Comparison of ENCODE assay signal across 8 mouse cellular contexts in the genomic region with DNA sequence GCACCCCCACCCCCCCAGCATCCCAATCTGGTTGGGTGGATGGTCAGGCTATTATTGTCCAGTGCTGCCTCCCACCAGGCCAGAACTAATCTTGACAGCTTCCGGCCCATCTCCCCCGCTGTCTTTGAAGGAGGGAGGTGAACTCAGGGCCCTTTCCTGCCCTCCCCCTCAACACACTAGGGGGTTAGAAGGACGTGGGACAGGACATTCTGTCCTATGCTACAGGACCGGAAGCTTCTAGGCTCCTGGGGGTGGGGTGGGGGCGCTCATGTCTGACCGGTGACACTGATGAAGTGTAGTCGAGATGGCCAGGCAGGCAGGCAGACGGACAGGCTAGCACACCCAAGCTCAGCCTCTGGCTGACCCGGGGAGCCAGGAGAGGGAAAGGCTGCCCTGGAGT. TPM values are rescaled to one million over a fixed set of nuclear protein-coding genes. Genes with fewer than 3 reads are reported as not detected.
DNase-seq lines count a peak whose midpoint lies in the region; ATAC-seq and TF ChIP-seq lines count a peak whose summit lies in the region.

No protein-coding gene starts in this region.

- no peaks in the 10 kb centered on the region for H3K36me3 ChIP-seq in forebrain, embryonic 10.5 days (replicated peaks)
- no peaks in the 10 kb centered on the region for H3K36me3 ChIP-seq in forebrain, embryonic 14.5 days (ENCODE audit: control insufficient read depth, insufficient read depth, low read length)
- no peaks in the 10 kb centered on the region for H3K36me3 ChIP-seq in heart, adult 2 months (ENCODE audit: control insufficient read depth, insufficient read depth, low read length)
- no peaks in the 10 kb centered on the region for H3K36me3 ChIP-seq in kidney, embryonic 16.5 days (ENCODE audit: insufficient read depth, low read length)

- intact Hi-C loops in heart, adult 2 months (cut with DNase I) = loop anchor here (1.0 to 2.0 kb wide), 3 partner anchors 18 to 60 kb away; a partner anchor contains a TSS

- ATAC-seq in forebrain, embryonic 14.5 days = no peak
- ATAC-seq in kidney, embryonic 16.5 days (ENCODE audit: low FRiP score, low TSS enrichment) = peak; percentile 60
- ATAC-seq in frontal cortex, adult (ENCODE audit: low TSS enrichment) = no peak

- H3K9me3 ChIP-seq in forebrain, embryonic 10.5 days = no peaks in the 10 kb centered on the region
- H3K9me3 ChIP-seq in forebrain, embryonic 14.5 days (replicated peaks; ENCODE audit: control insufficient read depth, low read length) = no peaks in the 10 kb centered on the region
- no peaks in the 10 kb centered on the region for H3K9me3 ChIP-seq in kidney, embryonic 16.5 days (ENCODE audit: low read length)

- TF ChIP-seq POLR2A in heart, adult 2 months (IDR thresholded peaks at IDR 0.05; ENCODE audit: insufficient read depth, low read depth, low read length) = peak; percentile 43; the same call in 1 of the 2 replicates

- no peak overlapping the region for H3K9ac ChIP-seq in forebrain, embryonic 14.5 days (ENCODE audit: low read length)
- H3K9ac ChIP-seq in heart, adult 2 months (ENCODE audit: low read depth, low read length) = no peak overlapping the region
- 0 out of 2 replicates have a peak overlapping the region, but pooled peaks have one; percentile 11 for H3K9ac ChIP-seq in kidney, embryonic 16.5 days (replicated peaks; ENCODE audit: low read length)

- peak overlapping the region; percentile 75 for H3K27ac ChIP-seq in forebrain, embryonic 10.5 days
- no peak overlapping the region for H3K27ac ChIP-seq in forebrain, embryonic 14.5 days (ENCODE audit: low read depth, low read length)
- peak overlapping the region; percentile 81 for H3K27ac ChIP-seq in heart, adult 2 months
- H3K27ac ChIP-seq in kidney, embryonic 16.5 days (ENCODE audit: low read length) = peak overlapping the region; percentile 79

- peaks cover 66% of the 10 kb centered on the region for H3K4me1 ChIP-seq in forebrain, embryonic 10.5 days
- peaks cover 9% of the 10 kb centered on the region for H3K4me1 ChIP-seq in forebrain, embryonic 14.5 days (ENCODE audit: control insufficient read depth, insufficient read depth, low read length)
- peaks cover 17% of the 10 kb centered on the region for H3K4me1 ChIP-seq in heart, adult 2 months (ENCODE audit: control insufficient read depth, insufficient read depth, low read length)
- H3K4me1 ChIP-seq in kidney, embryonic 16.5 days (ENCODE audit: insufficient read depth, low read length) = peaks cover 38% of the 10 kb centered on the region

- H3K4me2 ChIP-seq in forebrain, embryonic 14.5 days (ENCODE audit: low read length) = no peak overlapping the region
- H3K4me2 ChIP-seq in kidney, embryonic 16.5 days (replicated peaks; ENCODE audit: low read depth, low read length) = 0 out of 2 replicates have a peak overlapping the region, but pooled peaks have one; percentile 2

- no peak overlapping the region for H3K4me3 ChIP-seq in forebrain, embryonic 10.5 days
- no peak overlapping the region for H3K4me3 ChIP-seq in forebrain, embryonic 14.5 days (ENCODE audit: low read depth, low read length)
- no peak overlapping the region for H3K4me3 ChIP-seq in heart, adult 2 months
- H3K4me3 ChIP-seq in kidney, embryonic 16.5 days (ENCODE audit: low read length) = no peak overlapping the region

- 38% methylated on average over 9 of the region's 9 CpGs for WGBS in forebrain, embryonic 10.5 days
- 48% methylated on average over 9 of the region's 9 CpGs for WGBS in forebrain, embryonic 14.5 days
- 23% methylated on average over 9 of the region's 9 CpGs for WGBS in heart, adult 2 months
- WGBS in kidney, embryonic 16.5 days = 15% methylated on average over 9 of the region's 9 CpGs

- TF ChIP-seq CTCF in heart, adult 2 months (IDR thresholded peaks at IDR 0.05) = no peak

- no peak for DNase-seq in forebrain, embryonic 10.5 days (ENCODE audit: extremely low spot score, low spot score)
- DNase-seq in forebrain, embryonic 14.5 days (ENCODE audit: low spot score) = no peak
- DNase-seq in heart, adult 2 months = peak; percentile 68 to 76
- DNase-seq in lung, postnatal 25 days (ENCODE audit: low spot score) = peak; percentile 90
- DNase-seq in layer of hippocampus, adult 9-10 months (ENCODE audit: low spot score) = no peak
- DNase-seq in frontal cortex, postnatal 36 days (ENCODE audit: low spot score in 2 of 2) = no peak

- TF ChIP-seq EP300 in heart, adult 2 months (IDR thresholded peaks at IDR 0.05; ENCODE audit: insufficient read depth, low read depth, low read length) = peak; percentile 100

- peaks cover 15% of the 10 kb centered on the region for H3K27me3 ChIP-seq in forebrain, embryonic 10.5 days (ENCODE audit: poor library complexity, severe bottlenecking)
- no peaks in the 10 kb centered on the region for H3K27me3 ChIP-seq in forebrain, embryonic 14.5 days (replicated peaks; ENCODE audit: control insufficient read depth, insufficient read depth, low read length)
- H3K27me3 ChIP-seq in heart, adult 2 months (ENCODE audit: control insufficient read depth, insufficient read depth, low read length) = no peaks in the 10 kb centered on the region
- H3K27me3 ChIP-seq in kidney, embryonic 16.5 days (ENCODE audit: insufficient read depth, low read length) = no peaks in the 10 kb centered on the region

- H3K79me2 ChIP-seq in heart, adult 2 months (replicated peaks; ENCODE audit: control insufficient read depth, insufficient read depth, low read length) = no peaks in the 10 kb centered on the region

RNA-seq across cellular contexts. Expression of a gene that starts 55.4 kb away (rescaled TPM):
- 107 TPM in 2 replicates for polyA plus RNA-seq in forebrain, embryonic 10.5 days (2016; fragmentation: Nextera tagmentation; extraction: Ambion mirVana)
- polyA plus RNA-seq in forebrain, embryonic 14.5 days (2014; fragmentation: Nextera tagmentation; extraction: Ambion mirVana) = 52.4 and 61.5 TPM in 2 replicates
- 10 to 100 TPM; 20.6 to 23.2 TPM for total RNA-seq in heart, adult 2 months (2021)
- polyA plus RNA-seq in heart, adult 2 months (2012; rRNA removed) = 12.3 and 12.9 TPM in 2 replicates
- 73.9 and 74.5 TPM in 2 replicates for polyA plus RNA-seq in kidney, embryonic 16.5 days (2015; fragmentation: Nextera tagmentation; extraction: Ambion mirVana)

Comparison
In these comparisons a context has a peak if more than half of its experiments do, and no peak if none do; other contexts are left out.
1. DNase-seq: peak in heart, adult 2 months (2 of 2) and lung, postnatal 25 days (single experiment); none in forebrain, embryonic 10.5 days (single experiment), forebrain, embryonic 14.5 days (single experiment), layer of hippocampus, adult 9-10 months (single experiment) and frontal cortex, postnatal 36 days (0 of 2).